Mouse (Mus musculus): ENCODE results near the gene Tec.

Tec gene

GRCm38 (mm10) chr5:72868091-72868875 lies at the start of gene Tec:
Gene Tec (minus strand): TSS chr5:72868483.
- DNase-seq (ENCODE audit: inconsistent age in 2 of 2, low spot score in 1 of 2): peak; percentile 94 to 98

- no peak for DNase-seq (ENCODE audit: inconsistent age in 2 of 2, low spot score in 1 of 2)
Measured at GRCm38 (mm10) chr5:72916851-72917250, 48.6 kb upstream of the Tec start.

- DNase-seq (ENCODE audit: inconsistent age in 2 of 2, low spot score in 1 of 2): peak in 1 of 2 experiments; percentile 67
Measured at GRCm38 (mm10) chr5:72916048-72916447, 47.8 kb upstream of the Tec start.

- DNase-seq (ENCODE audit: inconsistent age in 2 of 2, low spot score in 1 of 2): peak in 1 of 2 experiments; percentile 87
Measured at GRCm38 (mm10) chr5:72914633-72915561, 46.6 kb upstream of the Tec start.

- peak; percentile 99 to 100 for DNase-seq (ENCODE audit: inconsistent age in 2 of 2, low spot score in 1 of 2)
Measured at GRCm38 (mm10) chr5:72913648-72914557, 45.6 kb upstream of the Tec start, which contains the start of gene Slain2. Gene Slain2 (plus strand): TSS chr5:72914304.

GRCm38 (mm10) chr5:72911284-72911683 lies 43.0 kb upstream of the Tec start:
- no peak for DNase-seq (ENCODE audit: inconsistent age in 2 of 2, low spot score in 1 of 2)

- DNase-seq (ENCODE audit: inconsistent age in 2 of 2, low spot score in 1 of 2): peak in 1 of 2 experiments; percentile 79
Measured at GRCm38 (mm10) chr5:72910373-72910772, 42.1 kb upstream of the Tec start.

- no peak for DNase-seq (ENCODE audit: inconsistent age in 2 of 2, low spot score in 1 of 2)
Measured at GRCm38 (mm10) chr5:72909363-72909762, 41.1 kb upstream of the Tec start.

GRCm38 (mm10) chr5:72908324-72908936 lies 40.1 kb upstream of the Tec start:
- DNase-seq (ENCODE audit: inconsistent age in 2 of 2, low spot score in 1 of 2): no peak

GRCm38 (mm10) chr5:72907402-72907801 lies 39.1 kb upstream of the Tec start:
- no peak for DNase-seq (ENCODE audit: inconsistent age in 2 of 2, low spot score in 1 of 2)

GRCm38 (mm10) chr5:72904903-72905790 lies 36.9 kb upstream of the Tec start:
- no peak for DNase-seq (ENCODE audit: inconsistent age in 2 of 2, low spot score in 1 of 2)

- DNase-seq (ENCODE audit: inconsistent age in 2 of 2, low spot score in 1 of 2): no peak
Measured at GRCm38 (mm10) chr5:72902876-72903516, 34.7 kb upstream of the Tec start.

GRCm38 (mm10) chr5:72902312-72902711 lies 34.0 kb upstream of the Tec start:
- DNase-seq (ENCODE audit: inconsistent age in 2 of 2, low spot score in 1 of 2): no peak

GRCm38 (mm10) chr5:72901866-72902265 lies 33.6 kb upstream of the Tec start:
- no peak for DNase-seq (ENCODE audit: inconsistent age in 2 of 2, low spot score in 1 of 2)

- no peak for DNase-seq (ENCODE audit: inconsistent age in 2 of 2, low spot score in 1 of 2)
Measured at GRCm38 (mm10) chr5:72899255-72899654, 31.0 kb upstream of the Tec start.

GRCm38 (mm10) chr5:72897998-72898397 lies 29.7 kb upstream of the Tec start:
- DNase-seq (ENCODE audit: inconsistent age in 2 of 2, low spot score in 1 of 2): no peak

- no peak for DNase-seq (ENCODE audit: inconsistent age in 2 of 2, low spot score in 1 of 2)
Measured at GRCm38 (mm10) chr5:72896478-72897279, 28.4 kb upstream of the Tec start.

GRCm38 (mm10) chr5:72895261-72895660 lies 27.0 kb upstream of the Tec start:
- no peak for DNase-seq (ENCODE audit: inconsistent age in 2 of 2, low spot score in 1 of 2)
